Mouse (Mus musculus) kidney, postnatal 14 days (tissue): ENCODE results near the gene Spa17.

Experiments
- DNase-seq: peaks from one replicate; pipeline ENCODE4 v3.0.0; 2022; ENCODE audit warnings: mixed read lengths

The Spa17 gene

DNA sequence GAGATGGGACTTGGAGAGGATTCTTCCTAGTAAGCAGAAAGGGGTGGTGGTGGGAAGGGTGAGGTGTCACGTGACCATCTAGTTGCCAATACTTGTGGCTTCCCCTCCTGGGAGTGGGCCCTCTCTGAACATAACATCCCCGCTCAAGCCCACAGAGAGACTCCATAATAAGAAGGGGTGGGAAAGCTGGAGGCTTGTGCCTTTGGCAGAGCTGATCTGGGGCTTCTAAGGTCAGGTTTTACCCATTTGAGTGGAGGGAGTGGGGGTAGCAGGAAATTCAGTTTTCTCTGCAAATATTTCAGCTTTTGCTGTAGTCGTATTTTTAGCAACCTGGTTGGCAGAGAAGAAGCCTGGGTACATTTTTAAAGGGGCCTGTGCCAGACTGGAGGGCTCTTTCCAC lies 57.2 kb downstream of the Spa17 start:
- DNase-seq, result no peak

- no peak for DNase-seq
Measured at GRCm38 (mm10) chr9:37554838-37555748, 58.4 kb downstream of the Spa17 start, which contains the start of gene Siae. Gene Siae, plus strand, starts transcription at chr9:37555698.

DNA sequence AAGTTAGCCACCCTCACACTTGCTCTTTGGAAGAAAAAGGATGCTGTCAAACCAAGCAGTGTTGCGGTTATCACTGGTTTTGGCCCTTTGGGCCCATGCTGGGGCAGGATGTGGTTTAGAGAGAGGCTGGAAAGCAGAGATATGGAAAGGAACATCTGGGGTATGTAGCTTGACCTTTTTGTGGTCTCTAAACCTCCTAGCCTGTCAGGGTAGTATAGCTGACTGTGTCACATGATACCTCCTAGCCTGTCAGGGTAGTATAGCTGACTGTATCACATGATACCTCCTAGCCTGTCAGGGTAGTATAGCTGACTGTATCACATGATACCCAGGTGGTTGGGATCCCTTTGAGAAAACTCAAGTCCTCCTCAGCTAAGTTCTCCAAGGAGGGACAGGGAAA lies 59.2 kb downstream of the Spa17 start:
- DNase-seq, result no peak
